31 mouse cellular contexts compared by ENCODE assay signal in the genomic region with DNA sequence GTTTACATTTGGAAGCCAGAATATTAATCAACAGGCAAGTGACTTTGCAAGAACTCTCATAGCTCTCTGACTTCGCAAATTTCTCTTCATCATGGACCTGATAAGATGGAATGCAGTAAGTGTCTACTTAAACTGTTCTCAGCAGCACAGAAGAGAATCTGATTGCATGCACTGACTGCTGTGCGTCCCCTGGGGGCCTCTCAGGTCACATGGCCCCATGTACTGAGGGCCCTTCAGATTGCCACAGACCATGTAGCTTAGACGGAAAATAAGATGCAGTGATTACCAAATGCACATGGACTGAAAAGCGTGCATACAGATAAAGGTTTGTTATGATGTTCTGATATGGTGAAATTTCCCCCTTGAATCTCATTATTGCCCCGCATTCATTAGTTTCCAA. TPM values are rescaled to one million over a fixed set of nuclear protein-coding genes. Genes with fewer than 3 reads are reported as not detected.
"Had no signal": no experiment of that assay in that cellular context is flagged by ENCODE, and none has a peak within 500 bp of the region (broad histone marks: within the 10 kb centered on the region; RNA-seq: fewer than 3 reads in every experiment).

No protein-coding gene starts in this region.

- H3K4me3 ChIP-seq: limb, embryonic 10.5 days; limb, embryonic 12.5 days; limb, embryonic 13.5 days; limb, embryonic 15.5 days; liver, embryonic 12.5 days; liver, embryonic 13.5 days; liver, embryonic 15.5 days; lung, embryonic 15.5 days; megakaryocyte, embryonic 14.5 days; midbrain, embryonic 10.5 days; midbrain, embryonic 12.5 days; midbrain, embryonic 13.5 days; midbrain, embryonic 15.5 days; myocyte; neural tube, embryonic 12.5 days had no signal

- DNase-seq: left cerebral cortex, postnatal 4 days; liver; liver, embryonic 13.5 days; liver, postnatal 0 days; lung, adult 18-20 months; lung, adult 2 months; lung, embryonic 14.5 days; lung, postnatal 14 days; lung, postnatal 36 days; lung, postnatal 4 days; midbrain, embryonic 14.5 days had no signal

- H3K4me1 ChIP-seq: limb, embryonic 10.5 days; limb, embryonic 12.5 days; limb, embryonic 13.5 days; limb, embryonic 15.5 days; liver, embryonic 12.5 days; liver, embryonic 13.5 days; liver, embryonic 15.5 days; lung, embryonic 15.5 days; megakaryocyte, embryonic 14.5 days; midbrain, embryonic 10.5 days; midbrain, embryonic 12.5 days; midbrain, embryonic 13.5 days; midbrain, embryonic 15.5 days; neural tube, embryonic 12.5 days had no signal

- ATAC-seq: liver, embryonic 12.5 days; liver, postnatal 0 days; midbrain, embryonic 13.5 days; midbrain, embryonic 15.5 days; midbrain, embryonic 16.5 days had no signal

- H3K27ac ChIP-seq: limb, embryonic 10.5 days; limb, embryonic 12.5 days; limb, embryonic 13.5 days; limb, embryonic 15.5 days; liver, embryonic 12.5 days; liver, embryonic 13.5 days; liver, embryonic 14.5 days; liver, embryonic 15.5 days; lung, embryonic 15.5 days; macrophage; midbrain, embryonic 10.5 days; midbrain, embryonic 12.5 days; midbrain, embryonic 13.5 days; midbrain, embryonic 15.5 days; neural tube, embryonic 12.5 days had no signal

- H3K27me3 ChIP-seq: limb, embryonic 12.5 days; limb, embryonic 13.5 days; limb, embryonic 15.5 days; liver, embryonic 12.5 days; liver, embryonic 13.5 days; liver, embryonic 15.5 days; lung, embryonic 15.5 days; megakaryocyte, embryonic 14.5 days; midbrain, embryonic 12.5 days; midbrain, embryonic 13.5 days; midbrain, embryonic 15.5 days; neural tube, embryonic 12.5 days had no signal

- H3K9me3 ChIP-seq: limb, embryonic 10.5 days; limb, embryonic 12.5 days; limb, embryonic 13.5 days; limb, embryonic 15.5 days; liver, embryonic 12.5 days; liver, embryonic 13.5 days; liver, embryonic 15.5 days; lung, embryonic 15.5 days; megakaryocyte, embryonic 14.5 days; midbrain, embryonic 10.5 days; midbrain, embryonic 12.5 days; midbrain, embryonic 13.5 days; midbrain, embryonic 15.5 days; neural tube, embryonic 12.5 days had no signal

- H3K4me2 ChIP-seq: limb, embryonic 12.5 days; limb, embryonic 13.5 days; limb, embryonic 15.5 days; liver, embryonic 11.5 days; liver, embryonic 12.5 days; liver, embryonic 13.5 days; liver, embryonic 15.5 days; lung, embryonic 14.5 days; lung, embryonic 15.5 days; midbrain, embryonic 11.5 days; midbrain, embryonic 12.5 days; midbrain, embryonic 13.5 days; midbrain, embryonic 15.5 days; neural tube, embryonic 12.5 days had no signal

- H3K36me3 ChIP-seq: limb, embryonic 10.5 days; limb, embryonic 12.5 days; limb, embryonic 13.5 days; limb, embryonic 15.5 days; liver, embryonic 12.5 days; liver, embryonic 13.5 days; liver, embryonic 15.5 days; lung, embryonic 15.5 days; midbrain, embryonic 10.5 days; midbrain, embryonic 12.5 days; midbrain, embryonic 13.5 days; midbrain, embryonic 15.5 days; neural tube, embryonic 12.5 days had no signal

- H3K9ac ChIP-seq: limb, embryonic 12.5 days; limb, embryonic 13.5 days; limb, embryonic 15.5 days; liver, embryonic 12.5 days; liver, embryonic 13.5 days; liver, embryonic 14.5 days; liver, embryonic 15.5 days; liver, postnatal 0 days; lung, embryonic 14.5 days; lung, embryonic 15.5 days; midbrain, embryonic 12.5 days; midbrain, embryonic 13.5 days; midbrain, embryonic 15.5 days; neural tube, embryonic 12.5 days had no signal

RNA-seq across cellular contexts. Expression of a gene that starts 8.9 kb away (rescaled TPM):
- total RNA-seq: megakaryocyte-erythroid progenitor cell, adult 5-6 weeks had no signal
